Mouse (Mus musculus) kidney, postnatal 0 days (tissue): ENCODE data around the gene Muc1. TPM values are rescaled to one million over a fixed set of nuclear protein-coding genes. Genes with fewer than 3 reads are reported as not detected.
A peak's percentile ranks its signal among the peaks of the same experiment; 100 is the strongest.

Experiments
- ATAC-seq: fragments of 200-750 bp; cut with Nextera tagmentation; replicated peaks from 2 replicates; pipeline ENCODE4 v1.8.0; 2017; ENCODE audit warnings: low read depth, moderate number of reproducible peaks, moderate TSS enrichment, moderate library complexity; ENCODE audit not compliant: low FRiP score
- DNase-seq: peaks from one replicate; pipeline ENCODE4 v3.0.0-alpha.2; 2016; ENCODE audit warnings: low spot score
- H3K27ac ChIP-seq: fragments of 300-500 bp; sonication (generic); 2 replicates; pipeline ENCODE4 v1.5.1; 2014; ENCODE audit warnings: mild to moderate bottlenecking
- H3K27me3 ChIP-seq: fragments of 300-500 bp; sonication (generic); 2 replicates; pipeline ENCODE4 v1.6.1; 2014; ENCODE audit warnings: low read length, mixed read lengths; ENCODE audit not compliant: insufficient read depth
- H3K36me3 ChIP-seq: fragments of 300-500 bp; sonication (generic); 2 replicates; pipeline ENCODE4 v1.6.1; 2014; ENCODE audit warnings: low read length, mixed read lengths; ENCODE audit not compliant: insufficient read depth
- H3K4me1 ChIP-seq: fragments of 300-500 bp; sonication (generic); replicated peaks from 2 replicates; pipeline ENCODE4 v1.6.1; 2014; ENCODE audit warnings: antibody characterized with exemption, low read length, mixed read lengths; ENCODE audit not compliant: insufficient read depth
- H3K4me2 ChIP-seq: fragments of 300-500 bp; sonication (generic); 2 replicates; pipeline ENCODE4 v1.6.1; 2014; ENCODE audit warnings: mild to moderate bottlenecking, low read length, moderate library complexity, mixed read lengths
- H3K4me3 ChIP-seq: fragments of 300-500 bp; sonication (generic); replicated peaks from 2 replicates; pipeline ENCODE4 v1.5.1; 2014; ENCODE audit warnings: low read depth, low read length
- H3K9ac ChIP-seq: fragments of 300-500 bp; sonication (generic); 2 replicates; pipeline ENCODE4 v1.6.1; 2014; ENCODE audit warnings: low read depth, low read length
- H3K9me3 ChIP-seq: fragments of 300-500 bp; sonication (generic); replicated peaks from 2 replicates; pipeline ENCODE4 v1.6.1; 2016; ENCODE audit warnings: low read length, inconsistent platforms, mixed read lengths
- CTCF ChIP-seq: IDR thresholded peaks from 2 replicates; pipeline ENCODE4 v1.5.1; 2016; ENCODE audit warnings: antibody characterized with exemption, low read depth, mild to moderate bottlenecking, moderate library complexity
- WGBS: fragments of 180-500 bp; shearing (Covaris S2); extraction: QIAGEN DNeasy Blood & Tissue Kit; methylation state at CpG from one replicate; pipeline ENCODE4 v1.1.7; 2014; 5-methylcytosine and 5-hydroxymethylcytosine counted together
- polyA plus RNA-seq: library from polyadenylated mRNA; unstranded; fragments of >200 nt; fragmentation: Nextera tagmentation; extraction: Ambion mirVana; gene quantifications from 2 replicates; pipeline ENCODE4 v1.2.1, GENCODE M21; 2015

The Muc1 gene
- polyA plus RNA-seq, 1 experiment from 2014 or later = 42.8 TPM

DNA sequence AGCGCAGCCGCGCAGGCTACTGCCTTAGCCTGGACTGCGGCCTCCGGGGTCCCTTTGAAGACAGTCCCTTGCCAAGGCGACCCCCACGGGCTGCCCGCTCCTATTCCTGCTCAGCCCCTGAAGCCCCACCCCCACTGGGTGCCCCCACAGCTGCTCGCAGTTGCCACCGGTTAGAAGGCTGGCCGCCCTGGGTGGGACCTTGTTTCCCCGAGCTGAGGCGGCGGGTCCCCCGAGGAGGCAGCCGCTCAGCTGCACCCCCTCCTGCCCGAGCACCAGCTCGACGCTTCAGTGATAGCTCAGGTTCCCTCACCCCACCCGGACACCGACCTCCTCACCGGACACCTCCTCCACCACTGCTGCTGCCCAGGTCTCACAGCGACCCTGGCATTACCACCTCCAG is 41.7 kb upstream of the Muc1 start:
- 43% methylated on average over 20 of the region's 23 CpGs for WGBS
- no peak for TF ChIP-seq CTCF
- Histone ChIP-seq H3K4me1 (peaks cover 20% of the 10 kb centered on the region; the same call in 1 of the 2 replicates), H3K4me3 (no peak overlapping the region), H3K9ac (no peak overlapping the region), H3K4me2 (peak overlapping the region; percentile 28; the same call in 1 of the 2 replicates), H3K9me3 (no peaks in the 10 kb centered on the region), H3K27me3 (no peaks in the 10 kb centered on the region), H3K27ac (no peak overlapping the region), H3K36me3 (no peaks in the 10 kb centered on the region)
- no peak for DNase-seq
- no peak for ATAC-seq

DNA sequence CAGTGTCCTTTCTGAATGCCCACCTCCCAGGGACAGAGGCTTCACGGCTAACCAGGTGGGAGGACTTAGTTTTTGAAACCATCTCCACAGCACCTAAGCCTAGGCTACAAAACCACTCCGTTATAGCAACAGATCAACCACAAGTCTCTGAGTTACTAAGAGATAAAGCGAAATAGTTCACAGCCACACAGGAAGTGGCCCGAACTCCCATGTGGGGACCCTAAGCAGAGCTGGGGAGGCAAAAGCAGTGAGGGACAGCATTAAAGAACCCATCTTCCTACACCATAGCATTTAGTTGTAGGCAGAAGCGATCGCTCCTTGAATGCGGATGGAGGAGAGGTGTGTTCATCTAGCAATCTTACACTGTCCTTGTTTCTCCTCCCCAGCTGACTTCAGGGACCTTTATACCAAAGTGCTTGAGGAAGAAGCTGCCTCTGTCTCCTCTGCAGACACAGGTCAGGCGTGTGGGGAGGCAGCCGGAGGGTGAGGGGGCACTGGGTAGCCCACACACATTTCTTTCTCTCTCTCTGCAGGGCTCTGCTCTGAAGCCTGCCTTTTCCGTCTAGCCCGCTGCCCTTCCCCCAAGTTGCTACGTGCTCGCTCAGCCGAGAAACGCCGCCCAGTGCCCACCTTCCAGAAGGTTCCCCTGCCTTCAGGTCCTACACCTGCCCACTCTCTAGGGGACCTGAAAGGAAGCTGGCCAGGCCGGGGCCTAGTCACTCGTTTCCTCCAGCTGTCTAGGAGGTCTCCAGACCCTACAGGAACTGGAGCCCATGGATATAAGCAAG is 41.0 kb upstream of the Muc1 start:
- 0 out of 2 replicates have a peak overlapping the region, but pooled peaks have one; percentile 28 for H3K4me2 ChIP-seq
- TF ChIP-seq CTCF = no peak
- no peak overlapping the region for H3K4me3 ChIP-seq
- no peak for ATAC-seq
- WGBS = 61% methylated on average over 18 of the region's 18 CpGs
- H3K36me3 ChIP-seq = no peaks in the 10 kb centered on the region
- H3K4me1 ChIP-seq = peaks cover 20% of the 10 kb centered on the region; the same call in 1 of the 2 replicates
- no peak overlapping the region for H3K27ac ChIP-seq
- no peak overlapping the region for H3K9ac ChIP-seq
- DNase-seq = no peak
- no peaks in the 10 kb centered on the region for H3K9me3 ChIP-seq
- no peaks in the 10 kb centered on the region for H3K27me3 ChIP-seq

DNA sequence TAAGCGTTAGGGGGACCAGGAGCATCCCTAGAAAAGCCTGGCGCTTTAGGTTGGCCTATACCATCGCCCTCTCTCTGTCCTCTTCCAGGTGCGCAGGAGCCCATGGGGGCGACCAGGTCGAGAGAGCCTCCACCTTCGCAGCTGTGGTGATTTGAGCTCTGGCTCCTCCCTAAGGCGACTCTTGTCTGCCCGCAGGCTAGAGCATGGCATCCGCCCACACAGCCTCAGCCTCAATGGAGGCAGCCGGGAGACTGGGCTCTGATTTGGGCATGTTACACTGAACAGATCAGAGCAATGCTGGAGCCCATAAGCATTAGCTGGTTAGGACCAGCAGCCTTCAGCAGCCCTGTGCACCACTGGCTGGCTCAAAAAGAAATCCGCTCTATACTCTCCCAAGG is 40.4 kb upstream of the Muc1 start:
- Histone ChIP-seq H3K9ac (no peak overlapping the region), H3K4me2 (no peak overlapping the region), H3K27me3 (no peaks in the 10 kb centered on the region), H3K4me3 (no peak overlapping the region), H3K27ac (no peak overlapping the region), H3K4me1 (peaks cover 18% of the 10 kb centered on the region; the same call in 1 of the 2 replicates), H3K9me3 (no peaks in the 10 kb centered on the region), H3K36me3 (no peaks in the 10 kb centered on the region)
- no peak for TF ChIP-seq CTCF
- ATAC-seq (no peak), DNase-seq (no peak)
- 61% methylated on average over 12 of the region's 12 CpGs for WGBS

DNA sequence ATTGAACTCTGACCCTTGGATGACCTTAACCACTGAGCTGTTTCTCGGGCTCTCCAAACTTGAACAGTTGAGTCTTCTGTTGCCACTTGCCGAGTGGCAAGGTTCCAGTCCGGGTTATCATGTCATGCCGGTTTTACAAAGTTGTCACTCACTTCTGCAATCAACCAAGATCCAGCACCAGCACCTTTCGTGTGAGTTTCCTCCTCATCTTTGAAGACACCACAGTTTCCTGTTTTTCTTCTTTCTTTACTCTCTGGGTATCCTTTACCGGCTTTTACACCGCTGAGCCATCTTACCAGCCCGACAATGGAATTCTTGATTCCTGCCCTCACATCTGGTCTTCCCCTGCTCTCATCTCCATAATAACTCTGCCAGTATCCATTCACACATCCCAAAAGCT is 38.4 kb upstream of the Muc1 start:
- Histone ChIP-seq H3K27ac (no peak overlapping the region), H3K4me3 (no peak overlapping the region), H3K4me2 (no peak overlapping the region), H3K9me3 (no peaks in the 10 kb centered on the region), H3K4me1 (peaks cover 11% of the 10 kb centered on the region), H3K36me3 (no peaks in the 10 kb centered on the region), H3K9ac (no peak overlapping the region), H3K27me3 (no peaks in the 10 kb centered on the region)
- 82% methylated on average over 8 of the region's 8 CpGs for WGBS
- TF ChIP-seq CTCF = no peak
- ATAC-seq (no peak), DNase-seq (no peak)

DNA sequence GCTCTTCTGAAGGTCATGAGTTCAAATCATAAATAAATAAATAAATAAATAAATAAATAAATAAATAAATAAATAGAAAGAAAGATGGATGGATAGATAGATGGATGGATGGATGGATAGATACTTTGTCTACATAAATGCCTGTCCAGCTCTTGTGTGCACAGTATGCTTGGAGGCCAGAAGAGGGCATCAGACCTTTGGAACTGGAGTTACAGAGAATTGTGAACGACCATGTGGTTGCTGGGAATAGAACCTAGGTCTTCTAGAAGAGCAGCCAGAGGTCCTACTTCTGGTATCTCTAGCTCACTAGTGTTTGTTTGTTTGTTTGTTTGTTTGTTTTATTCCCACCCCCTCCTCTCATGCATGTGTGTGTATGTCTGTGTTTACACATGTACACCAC is 35.5 kb upstream of the Muc1 start:
- no peak for ATAC-seq
- WGBS = 75% methylated on average over 1 of the region's 1 CpGs

DNA sequence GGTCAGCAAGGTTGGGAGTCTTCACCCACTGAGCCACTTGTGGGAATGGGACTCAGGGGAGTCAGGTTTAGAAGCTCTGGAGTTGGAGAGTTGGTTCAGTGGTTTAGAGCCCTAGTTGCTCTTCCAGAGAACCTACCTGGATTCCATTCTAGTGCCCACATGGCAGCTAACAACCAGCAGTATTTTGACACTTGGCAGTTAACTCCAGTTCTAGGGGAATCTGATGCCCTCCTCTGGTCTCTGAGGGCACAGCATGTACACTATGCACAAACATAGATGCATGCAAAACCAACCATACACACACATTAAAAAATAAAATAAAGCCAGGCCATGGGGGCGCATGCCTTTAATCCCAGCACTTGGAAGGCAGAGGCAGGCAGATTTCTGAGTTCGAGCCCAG is 35.0 kb upstream of the Muc1 start:
- WGBS = 93% methylated on average over 2 of the region's 2 CpGs
- H3K9ac ChIP-seq = no peak overlapping the region
- no peak overlapping the region for H3K4me2 ChIP-seq
- H3K36me3 ChIP-seq = no peaks in the 10 kb centered on the region
- no peak overlapping the region for H3K27ac ChIP-seq
- ATAC-seq (no peak), DNase-seq (peak; percentile 62)
- H3K4me1 ChIP-seq = peaks cover 8% of the 10 kb centered on the region
- no peaks in the 10 kb centered on the region for H3K27me3 ChIP-seq
- TF ChIP-seq CTCF = peak; percentile 64
- H3K4me3 ChIP-seq = no peak overlapping the region
- no peaks in the 10 kb centered on the region for H3K9me3 ChIP-seq

More for the DNA sequence above, 35.5 kb upstream of the Muc1 start:
- Histone ChIP-seq H3K4me3 (no peak overlapping the region), H3K27ac (no peak overlapping the region), H3K4me1 (peaks cover 8% of the 10 kb centered on the region), H3K36me3 (no peaks in the 10 kb centered on the region), H3K27me3 (no peaks in the 10 kb centered on the region), H3K9ac (no peak overlapping the region), H3K9me3 (no peaks in the 10 kb centered on the region), H3K4me2 (no peak overlapping the region)
- peak; percentile 36; the same call in 1 of the 2 replicates for TF ChIP-seq CTCF
- no peak for DNase-seq
